Mouse (Mus musculus) neutrophil, adult 59 days (primary cell): ENCODE data around the gene Mrpl27. TPM values are rescaled to one million over a fixed set of nuclear protein-coding genes. Genes with fewer than 3 reads are reported as not detected.

Experiments used
- total RNA-seq, 2 experiments: library from RNA; stranded (reverse); gene quantifications; 1 replicate in 1 of 2; 2 replicates in 1 of 2; pipeline ENCODE4 v1.2.4; 2023

The Mrpl27 gene
- 10 to 100 TPM; 15.7 to 17.0 TPM for total RNA-seq

GRCm38 (mm10) chr11:94653663-94654436 is at the start of gene Mrpl27, which contains the start of gene Eme1:
Mrpl27 (plus strand) TSS chr11:94653767.
Eme1 (minus strand) TSS chr11:94653964.

DNA sequence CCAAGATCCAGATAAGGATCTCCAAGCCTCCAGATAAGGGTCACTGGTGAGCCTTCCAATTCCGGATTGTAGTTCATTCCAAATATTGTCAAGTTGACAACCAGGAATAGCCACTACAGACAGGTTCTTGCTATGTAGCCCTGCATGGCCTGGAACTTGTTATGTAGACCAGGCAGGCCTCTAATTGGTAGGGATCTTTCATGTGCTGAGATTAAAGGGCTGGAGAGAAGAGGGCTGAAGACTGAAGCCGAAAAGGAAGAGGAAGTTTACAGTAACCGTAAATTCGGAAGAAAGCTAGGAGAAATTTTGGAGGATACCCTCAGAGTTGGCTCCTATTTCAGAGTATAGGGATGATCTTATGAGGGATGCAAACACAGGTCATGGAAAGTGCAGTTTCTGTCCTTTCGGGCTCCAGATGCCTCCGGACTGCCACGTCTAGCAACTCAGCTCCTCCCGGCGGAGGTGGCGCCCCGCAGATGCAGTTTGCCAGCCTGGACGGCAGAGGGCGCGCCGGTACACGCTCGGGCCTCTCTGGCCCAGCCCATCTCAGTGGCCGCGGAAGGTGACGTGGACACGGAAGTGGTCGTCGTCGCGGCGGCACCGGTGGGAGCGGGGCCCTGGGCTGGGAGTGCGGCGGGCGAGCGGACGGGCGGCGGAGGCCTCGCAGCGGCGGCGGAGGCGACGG is 24.2 kb upstream of the Mrpl27 start, which contains the start of gene Lrrc59:
Gene Lrrc59 (plus strand): TSS at position 569 of the 685 bp plus-strand sequence.

DNA sequence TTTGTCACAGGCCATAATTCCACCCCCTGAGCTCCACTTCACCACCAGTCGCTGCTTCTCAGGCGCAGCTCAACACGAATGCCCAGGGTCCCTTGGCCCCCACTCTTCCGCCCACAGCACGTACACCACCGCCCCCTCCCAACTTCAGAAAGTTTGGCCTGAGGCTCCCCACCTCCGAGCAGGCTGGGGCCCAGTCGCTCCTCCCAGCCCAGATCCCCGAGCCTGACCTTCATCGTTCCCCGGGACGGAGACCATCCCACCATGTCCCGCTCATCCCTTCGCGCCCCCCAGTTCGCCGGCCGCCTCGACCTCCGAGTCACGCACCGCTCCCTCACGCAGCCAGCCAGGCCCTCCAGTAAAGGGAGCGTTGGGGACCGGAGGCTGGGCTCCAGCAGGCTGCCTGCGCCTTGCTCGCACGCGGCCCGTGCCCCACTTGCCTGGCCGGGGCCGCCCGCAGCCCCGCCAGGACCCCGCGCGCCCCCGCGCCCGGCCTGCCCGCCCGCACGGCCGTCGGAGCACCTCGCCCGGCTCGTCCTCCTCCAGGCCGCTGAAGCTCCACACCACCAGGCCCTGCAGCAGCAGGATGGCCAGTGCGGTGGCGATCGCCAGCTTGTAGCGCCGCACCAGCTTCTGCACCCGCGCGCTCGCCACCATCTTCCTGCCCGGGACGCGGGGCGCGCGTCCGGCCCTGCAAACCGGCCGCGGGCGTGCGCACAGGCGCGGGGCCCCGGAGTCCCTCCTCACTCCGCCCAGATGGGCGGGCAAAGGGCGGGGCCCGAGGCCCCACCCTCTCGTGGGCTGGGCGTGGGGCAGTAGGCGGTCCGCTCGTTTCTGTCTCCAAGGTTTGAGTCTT is 23.4 kb downstream of the Mrpl27 start, which contains the start of gene Xylt2:
Gene Xylt2 (minus strand): TSS at position 762 of the 853 bp plus-strand sequence.

DNA sequence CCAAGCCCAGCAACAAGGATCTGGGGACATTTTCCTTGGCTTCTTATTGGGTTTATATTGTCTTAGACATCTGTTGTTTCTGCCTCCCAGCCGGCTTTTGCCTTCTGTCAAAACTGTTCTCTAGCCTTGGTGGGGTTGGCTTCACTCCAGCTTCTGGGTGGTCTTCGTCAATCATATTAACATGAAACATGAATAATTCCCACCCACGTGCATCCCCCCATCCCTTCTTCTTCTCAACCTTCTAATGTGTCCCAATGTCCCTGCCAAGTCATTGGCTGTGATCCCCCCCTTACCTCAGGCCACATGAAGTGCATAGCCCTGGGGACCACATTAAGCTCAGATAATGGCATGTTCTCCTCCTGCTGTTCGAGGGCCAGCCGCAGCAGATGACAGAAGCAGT is 50.9 kb downstream of the Mrpl27 start, which contains the start of gene Gm11541:
Gene Gm11541 (minus strand): TSS at position 28 of the 400 bp plus-strand sequence.

Other genes with a start within 250 kb of the Mrpl27 start
- gene Cacna1g, start 179.6 kb upstream of the Mrpl27 start, total RNA-seq = 1 to 10 TPM in 1 of 2 experiments, under 1 TPM in 1; 0.37 to 2.5 TPM
- not detected for gene Spata20, start 167.6 kb upstream of the Mrpl27 start, total RNA-seq
- not detected for gene Epn3, start 153.8 kb upstream of the Mrpl27 start, total RNA-seq
- gene Mycbpap, start 132.0 kb upstream of the Mrpl27 start, total RNA-seq = not detected
- under 1 TPM; 0.57 to 0.62 TPM for gene Rsad1, start 104.5 kb upstream of the Mrpl27 start, total RNA-seq
- gene Chad, start 88.7 kb upstream of the Mrpl27 start, total RNA-seq = not detected
- gene Acsf2, start 51.9 kb upstream of the Mrpl27 start, total RNA-seq = 1 to 10 TPM; 1.4 to 2.4 TPM
- 10 to 100 TPM; 68.3 to 74.2 TPM for gene Lrrc59, start 24.0 kb upstream of the Mrpl27 start, total RNA-seq
- gene Eme1, start 197 bp downstream of the Mrpl27 start, total RNA-seq = 10 to 100 TPM in 1 of 2 experiments, 1 to 10 TPM in 1; 8.1 to 10.2 TPM
- gene Xylt2, start 23.7 kb downstream of the Mrpl27 start, total RNA-seq = 1 to 10 TPM; 4.8 to 5.8 TPM
- gene Gm11541, start 50.7 kb downstream of the Mrpl27 start, total RNA-seq = not detected
- not detected for gene Cdc34b, start 88.0 kb downstream of the Mrpl27 start, total RNA-seq
- gene Tmem92, start 128.9 kb downstream of the Mrpl27 start, total RNA-seq = not detected